In the genomic region with DNA sequence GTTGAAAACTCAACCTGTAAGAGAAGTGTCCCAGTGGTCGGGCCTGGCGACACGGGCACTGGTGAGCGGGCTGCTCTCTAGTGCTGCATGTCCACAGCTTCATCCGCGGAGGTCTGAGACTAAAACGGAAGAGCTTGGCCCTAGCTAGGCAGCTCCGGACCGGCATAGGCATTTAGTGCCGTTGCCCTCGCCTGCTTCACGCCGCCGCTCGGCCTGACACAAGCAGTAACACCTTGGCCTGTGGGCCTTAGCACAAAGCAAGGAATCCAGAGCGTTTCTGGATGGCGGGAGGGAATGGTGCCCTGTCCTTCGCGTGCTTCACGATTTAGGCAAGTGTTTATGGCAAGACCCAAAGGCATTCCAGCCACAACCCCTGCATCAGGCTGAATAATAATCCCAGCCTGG, we compare ENCODE assay signal across 8 mouse cellular contexts. TPM values are rescaled to one million over a fixed set of nuclear protein-coding genes. Genes with fewer than 3 reads are reported as not detected.
DNase-seq lines count a peak whose midpoint lies in the region; ATAC-seq and TF ChIP-seq lines count a peak whose summit lies in the region.

No protein-coding gene starts in this region.

- no peak overlapping the region for H3K9ac ChIP-seq in lung, embryonic 16.5 days (ENCODE audit: low read length)
- H3K9ac ChIP-seq in forebrain, embryonic 16.5 days (replicated peaks; ENCODE audit: low read depth, low read length), result no peak overlapping the region
- peak overlapping the region; percentile 40; the same call in 1 of the 2 replicates for H3K9ac ChIP-seq in limb, embryonic 12.5 days (replicated peaks)
- H3K9ac ChIP-seq in stomach, embryonic 16.5 days (ENCODE audit: low read length), result no peak overlapping the region

- TF ChIP-seq POLR2A in lung, adult 2 months (IDR thresholded peaks at IDR 0.05; ENCODE audit: borderline replicate concordance, extremely low read depth, low read depth, low read length), result no peak

- H3K27me3 ChIP-seq in lung, embryonic 16.5 days (ENCODE audit: control insufficient read depth, insufficient read depth, low read depth, low read length), result peaks cover 66% of the 10 kb centered on the region
- peaks cover 57% of the 10 kb centered on the region for H3K27me3 ChIP-seq in forebrain, embryonic 16.5 days (replicated peaks; ENCODE audit: control insufficient read depth, insufficient read depth, low read length)
- peaks cover 66% of the 10 kb centered on the region for H3K27me3 ChIP-seq in limb, embryonic 12.5 days
- peaks cover 68% of the 10 kb centered on the region for H3K27me3 ChIP-seq in stomach, embryonic 16.5 days (ENCODE audit: control insufficient read depth, insufficient read depth, low read length)

- H3K4me2 ChIP-seq in lung, embryonic 16.5 days (ENCODE audit: low read depth, low read length), result peak overlapping the region; percentile 32
- H3K4me2 ChIP-seq in forebrain, embryonic 16.5 days (ENCODE audit: low read length), result peak overlapping the region; percentile 17
- H3K4me2 ChIP-seq in limb, embryonic 12.5 days, result peak overlapping the region; percentile 79
- peak overlapping the region; percentile 10; the same call in 1 of the 2 replicates for H3K4me2 ChIP-seq in stomach, embryonic 16.5 days (ENCODE audit: low read depth, low read length)

- no peaks in the 10 kb centered on the region for H3K36me3 ChIP-seq in lung, embryonic 16.5 days (ENCODE audit: control insufficient read depth, insufficient read depth, low read length)
- H3K36me3 ChIP-seq in forebrain, embryonic 16.5 days (ENCODE audit: control insufficient read depth, insufficient read depth), result no peaks in the 10 kb centered on the region
- H3K36me3 ChIP-seq in limb, embryonic 12.5 days, result no peaks in the 10 kb centered on the region
- no peaks in the 10 kb centered on the region for H3K36me3 ChIP-seq in stomach, embryonic 16.5 days (ENCODE audit: control insufficient read depth, insufficient read depth, low read length)

- no peak overlapping the region for H3K27ac ChIP-seq in lung, embryonic 16.5 days (ENCODE audit: low read length)
- no peak overlapping the region for H3K27ac ChIP-seq in forebrain, embryonic 16.5 days (ENCODE audit: low read length)
- peak overlapping the region; percentile 83 for H3K27ac ChIP-seq in limb, embryonic 12.5 days
- H3K27ac ChIP-seq in stomach, embryonic 16.5 days (ENCODE audit: low read length), result no peak overlapping the region

- 2% methylated on average over 20 of the region's 20 CpGs for WGBS in lung, embryonic 16.5 days
- 10% methylated on average over 20 of the region's 20 CpGs for WGBS in lung, adult 2 months
- WGBS in forebrain, embryonic 16.5 days, result 1% methylated on average over 20 of the region's 20 CpGs
- WGBS in limb, embryonic 12.5 days, result 3% methylated on average over 20 of the region's 20 CpGs
- 12% methylated on average over 20 of the region's 20 CpGs for WGBS in stomach, embryonic 16.5 days

- peak overlapping the region; percentile 13; the same call in 1 of the 2 replicates for H3K4me3 ChIP-seq in lung, embryonic 16.5 days (ENCODE audit: low read length)
- H3K4me3 ChIP-seq in lung, adult 2 months (replicated peaks; ENCODE audit: extremely low read depth, low read depth, low read length), result no peak overlapping the region
- 0 out of 2 replicates have a peak overlapping the region, but pooled peaks have one; percentile 0 for H3K4me3 ChIP-seq in forebrain, embryonic 16.5 days (replicated peaks; ENCODE audit: low read length)
- peak overlapping the region; percentile 42 for H3K4me3 ChIP-seq in limb, embryonic 12.5 days (replicated peaks)
- no peak overlapping the region for H3K4me3 ChIP-seq in stomach, embryonic 16.5 days (replicated peaks; ENCODE audit: low read length)

- no peak for DNase-seq in lung, adult 2 months
- no peak for DNase-seq in ovary, postnatal 36 days (ENCODE audit: low spot score)
- no peak for DNase-seq in retina, postnatal 1 day
- DNase-seq in lung, postnatal 14 days, result no peak

- no peak for TF ChIP-seq CTCF in lung, adult 2 months (IDR thresholded peaks at IDR 0.05; ENCODE audit: insufficient read depth, low read length)

- H3K9me3 ChIP-seq in lung, embryonic 16.5 days (ENCODE audit: control insufficient read depth, low read length), result no peaks in the 10 kb centered on the region
- no peaks in the 10 kb centered on the region for H3K9me3 ChIP-seq in forebrain, embryonic 16.5 days (ENCODE audit: control insufficient read depth, low read length)
- no peaks in the 10 kb centered on the region for H3K9me3 ChIP-seq in limb, embryonic 12.5 days
- H3K9me3 ChIP-seq in stomach, embryonic 16.5 days (replicated peaks; ENCODE audit: control insufficient read depth, low read length), result no peaks in the 10 kb centered on the region

- peak; percentile 54; the same call in 1 of the 2 replicates for ATAC-seq in lung, embryonic 16.5 days (ENCODE audit: low read depth)
- ATAC-seq in forebrain, embryonic 16.5 days, result peak; percentile 36
- ATAC-seq in limb, embryonic 12.5 days (ENCODE audit: insufficient number of reproducible peaks, insufficient read depth, low FRiP score, low TSS enrichment, low read depth), result peak; percentile 34
- peak; percentile 10; the same call in 1 of the 2 replicates for ATAC-seq in stomach, embryonic 16.5 days (ENCODE audit: insufficient read depth, low FRiP score)

- peaks cover 9% of the 10 kb centered on the region; the same call in 1 of the 2 replicates for H3K4me1 ChIP-seq in lung, embryonic 16.5 days (replicated peaks; ENCODE audit: control insufficient read depth, insufficient read depth, low read length)
- no peaks in the 10 kb centered on the region for H3K4me1 ChIP-seq in lung, adult 2 months (ENCODE audit: control insufficient read depth, insufficient read depth, low read length)
- H3K4me1 ChIP-seq in forebrain, embryonic 16.5 days (replicated peaks; ENCODE audit: control insufficient read depth, insufficient read depth, low read length), result peaks cover 10% of the 10 kb centered on the region
- H3K4me1 ChIP-seq in limb, embryonic 12.5 days (replicated peaks), result peaks cover 42% of the 10 kb centered on the region
- peaks cover 8% of the 10 kb centered on the region; the same call in 1 of the 2 replicates for H3K4me1 ChIP-seq in stomach, embryonic 16.5 days (ENCODE audit: control insufficient read depth, insufficient read depth, low read length)

RNA-seq across cellular contexts. Expression of a gene that starts 9.2 kb away (rescaled TPM):
- 0.57 and 0.60 TPM in 2 replicates for polyA plus RNA-seq in lung, embryonic 16.5 days (2015; fragmentation: Nextera tagmentation; extraction: Ambion mirVana)
- 0.52 and 0.57 TPM in 2 replicates for polyA plus RNA-seq in lung, adult 2 months (2012; rRNA removed)
- 2.1 and 2.2 TPM in 2 replicates for polyA plus RNA-seq in forebrain, embryonic 16.5 days (2015; fragmentation: Nextera tagmentation; extraction: Ambion mirVana)
- 28.0 and 35.3 TPM in 2 replicates for polyA plus RNA-seq in limb, embryonic 12.5 days (2016; fragmentation: Nextera tagmentation; extraction: Ambion mirVana)
- 0.37 and 0.43 TPM in 2 replicates for polyA plus RNA-seq in stomach, embryonic 16.5 days (2015; fragmentation: Nextera tagmentation; extraction: Ambion mirVana)

Comparison
In these comparisons a context has a peak if more than half of its experiments do, and no peak if none do; other contexts are left out.
1. H3K4me3 ChIP-seq: peak in lung, embryonic 16.5 days (single experiment), forebrain, embryonic 16.5 days (single experiment) and limb, embryonic 12.5 days (single experiment); none in lung, adult 2 months (single experiment) and stomach, embryonic 16.5 days (single experiment).
2. H3K4me2 ChIP-seq: peak in every context shown above with its lines; median percentile 79 in limb, embryonic 12.5 days; 32 in lung, embryonic 16.5 days; 17 in forebrain, embryonic 16.5 days; 10 in stomach, embryonic 16.5 days.
3. Peak in every context shown above with its lines, with median percentiles within 50 percentile points of each other: ATAC-seq.